Mouse (Mus musculus) gastrocnemius, postnatal 25 days (tissue): ENCODE results near the gene Camsap3. TPM values are rescaled to one million over a fixed set of nuclear protein-coding genes. Genes with fewer than 3 reads are reported as not detected.

Source experiments
- DNase-seq: peaks from one replicate; pipeline ENCODE4 v3.0.0; 2022
- total RNA-seq, 2 experiments: library from RNA; stranded (reverse); gene quantifications; 1 replicate in 1 of 2; 2 replicates in 1 of 2; pipeline ENCODE4 v1.2.3; 2021

Gene Camsap3
- total RNA-seq, 2 experiments from 2014 or later: 0.61 to 0.67 TPM

DNA sequence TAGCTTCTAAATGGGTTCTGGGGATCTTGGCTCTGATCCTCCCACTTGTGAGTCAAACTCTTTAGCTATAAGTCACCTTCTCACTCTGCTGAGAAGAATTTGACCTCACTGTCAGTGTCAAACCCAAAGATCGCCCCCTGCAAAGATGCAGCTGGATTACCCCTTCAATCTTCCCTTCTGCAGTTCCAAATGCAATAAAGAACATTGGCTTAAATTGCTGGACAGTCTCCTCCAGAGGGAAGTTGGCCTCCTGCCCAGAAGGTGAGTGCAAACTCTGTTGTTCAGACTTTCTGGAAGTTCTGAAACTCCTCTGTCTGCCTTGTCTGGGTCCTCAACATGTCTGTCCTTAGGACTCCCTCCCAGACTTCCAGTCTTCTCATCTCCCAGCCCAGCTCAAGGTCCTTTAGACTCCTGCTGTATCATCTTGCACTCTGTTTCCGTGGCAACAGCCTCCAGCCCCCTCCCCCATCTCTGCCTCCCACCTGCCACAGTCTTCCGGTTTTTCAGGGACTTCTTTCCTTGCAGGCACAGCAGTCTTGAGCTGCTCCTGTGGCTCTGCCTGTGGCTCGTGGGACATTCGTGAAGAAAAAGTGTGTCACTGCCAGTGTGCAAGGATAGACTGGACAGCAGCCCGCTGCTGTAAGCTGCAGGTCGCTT is 69.8 kb downstream of the Camsap3 start:
- DNase-seq: no peak

Other genes with a start within 250 kb of the Camsap3 start
- under 1 TPM in 1 of 2 experiments, not detected in 1; 0.24 TPM for gene A430078G23Rik, start 233.9 kb upstream of the Camsap3 start, total RNA-seq
- gene Arhgef18, start 194.3 kb upstream of the Camsap3 start, total RNA-seq: 10 to 100 TPM in 1 of 2 experiments, 1 to 10 TPM in 1; 10.0 to 10.5 TPM
- 1 to 10 TPM; 2.5 to 3.1 TPM for gene Pex11g, start 119.6 kb upstream of the Camsap3 start, total RNA-seq
- not detected for gene Tex45, start 116.4 kb upstream of the Camsap3 start, total RNA-seq
- 10 to 100 TPM; 24.2 to 24.6 TPM for gene Zfp358, start 94.2 kb upstream of the Camsap3 start, total RNA-seq
- gene Mcoln1, start 86.8 kb upstream of the Camsap3 start, total RNA-seq: 10 to 100 TPM; 18.6 to 20.4 TPM
- gene Pnpla6, start 71.9 kb upstream of the Camsap3 start, total RNA-seq: 10 to 100 TPM in 1 of 2 experiments, 1 to 10 TPM in 1; 8.3 to 11.8 TPM
- not detected for gene C330021F23Rik, start 19.3 kb upstream of the Camsap3 start, total RNA-seq
- 10 to 100 TPM in 1 of 2 experiments, 1 to 10 TPM in 1; 9.5 to 10.0 TPM for gene Xab2, start 34.0 kb downstream of the Camsap3 start, total RNA-seq
- 100 to 1,000 TPM in 1 of 2 experiments, 10 to 100 TPM in 1; 89.9 to 106 TPM for gene Pet100, start 34.3 kb downstream of the Camsap3 start, total RNA-seq
- gene Pcp2, start 38.3 kb downstream of the Camsap3 start, total RNA-seq: under 1 TPM in 1 of 2 experiments, not detected in 1; 0.67 TPM
- 1 to 10 TPM; 1.2 to 1.9 TPM for gene Stxbp2, start 43.7 kb downstream of the Camsap3 start, total RNA-seq
- gene Retn, start 68.5 kb downstream of the Camsap3 start, total RNA-seq: 10 to 100 TPM in 1 of 2 experiments, under 1 TPM in 1; 0.97 to 24.5 TPM
- not detected for gene Mcemp1, start 78.5 kb downstream of the Camsap3 start, total RNA-seq
- gene Fcor, start 85.1 kb downstream of the Camsap3 start, total RNA-seq: 1 to 10 TPM in 1 of 2 experiments, not detected in 1; 7.8 TPM
- 10 to 100 TPM; 17.8 to 18.0 TPM for gene Trappc5, start 89.0 kb downstream of the Camsap3 start, total RNA-seq
- under 1 TPM; 0.23 to 0.27 TPM for gene Fcer2a, start 106.9 kb downstream of the Camsap3 start, total RNA-seq
- gene Clec4g, start 133.4 kb downstream of the Camsap3 start, total RNA-seq: not detected
- not detected for gene Cd209a, start 161.7 kb downstream of the Camsap3 start, total RNA-seq